Mouse (Mus musculus) T-helper 2 cell (primary cell): ENCODE measurements around the gene Atf4.

ENCODE experiments used
- in situ Hi-C: fragments of 300-600 bp; cut with MboI, MseI; formaldehyde crosslinking; loops from one replicate; pipeline ENCODE4 v1.15.1; 2025; ENCODE audit warnings: high pct_unique_total_duplicates

The Atf4 gene

DNA sequence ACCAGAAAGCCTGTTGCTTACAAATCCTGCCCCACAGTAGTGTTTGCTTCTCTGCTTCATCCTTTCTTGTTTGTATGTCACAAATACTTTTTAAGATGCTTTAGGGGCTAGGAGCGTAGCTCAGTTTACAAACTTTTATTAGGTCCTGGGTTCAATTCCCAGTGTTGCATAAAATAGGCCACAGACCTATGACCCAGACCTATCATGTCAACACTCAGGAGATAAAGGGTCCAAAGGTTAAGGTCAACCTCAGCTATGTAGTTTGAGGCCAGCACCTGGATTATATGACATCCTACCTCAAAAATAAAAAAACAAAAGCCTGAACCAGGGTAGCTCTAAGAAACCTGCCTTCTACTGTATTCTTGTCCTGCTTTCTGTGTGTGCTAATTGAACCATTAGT lies 6.4 kb upstream of the Atf4 start:
- in situ Hi-C loops, result loop anchor here (10.0 kb wide), 1 partner anchor 714 kb away; no protein-coding TSS in a partner anchor

DNA sequence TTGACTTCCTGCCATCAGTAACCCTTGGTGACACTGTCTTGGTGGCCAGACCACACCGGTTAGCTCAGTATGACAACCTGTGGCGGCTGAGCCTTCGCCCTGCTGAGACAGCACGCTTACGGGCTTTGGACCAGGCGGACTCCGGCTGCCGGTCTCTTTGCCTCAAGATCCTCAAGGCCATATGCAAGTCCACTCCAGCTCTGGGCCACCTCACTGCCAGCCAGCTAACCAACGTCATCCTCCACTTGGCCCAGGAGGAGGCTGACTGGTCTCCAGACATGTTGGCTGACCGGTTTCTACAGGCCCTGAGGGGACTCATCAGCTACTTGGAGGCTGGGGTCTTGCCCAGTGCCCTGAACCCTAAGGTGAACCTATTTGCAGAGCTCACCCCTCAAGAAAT lies 5.3 kb upstream of the Atf4 start:
- in situ Hi-C loops, result loop anchor here (10.0 kb wide), 2 partner anchors 715 to 1605 kb away; partner anchors contain the start of gene Tob2

DNA sequence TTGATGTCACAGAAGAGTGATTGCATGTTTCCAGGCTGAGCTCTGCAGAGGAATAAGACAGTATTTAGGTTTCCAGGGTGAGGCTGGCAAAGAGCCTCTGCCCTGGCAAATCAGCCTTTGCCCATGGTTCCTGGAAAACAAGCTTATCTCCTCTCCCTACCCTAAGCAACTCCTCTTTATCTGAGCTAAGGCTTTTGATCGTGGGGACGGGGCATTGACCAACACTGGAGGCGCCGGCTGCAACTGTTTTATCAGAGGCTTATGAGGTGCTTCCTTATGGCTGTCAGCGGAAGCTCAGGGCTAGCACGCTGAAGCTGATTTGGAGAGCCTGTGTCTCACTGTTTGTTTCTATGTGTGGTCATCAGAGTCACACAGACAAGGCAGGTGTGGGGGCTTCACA lies 4.4 kb upstream of the Atf4 start:
- in situ Hi-C loops, result loop anchor here (10.0 kb wide), 1 partner anchor 1604 kb away; the partner anchor contains the start of gene Tob2

DNA sequence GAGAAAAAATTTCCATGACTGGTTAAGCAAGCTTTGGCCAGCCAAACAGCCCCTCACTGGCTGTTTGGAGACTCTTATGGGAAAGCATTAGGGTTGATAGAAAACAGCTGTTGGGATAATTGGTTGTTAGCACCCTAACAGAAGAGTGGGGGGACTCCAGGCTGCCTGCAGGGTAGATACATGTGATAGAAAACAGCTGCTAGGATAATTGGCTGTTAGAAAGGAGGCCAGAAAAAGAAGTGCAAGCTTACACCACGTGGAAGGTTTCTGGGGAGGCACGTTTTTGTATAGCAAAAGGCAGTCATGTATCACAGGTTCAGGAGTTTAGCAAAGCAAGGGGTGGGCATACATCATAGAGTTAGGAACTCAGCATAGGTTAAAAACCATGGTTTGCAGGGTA lies 1.5 kb upstream of the Atf4 start:
- in situ Hi-C loops, result loop anchor here (10.0 kb wide), 1 partner anchor 1601 kb away; the partner anchor contains the start of gene Tob2

DNA sequence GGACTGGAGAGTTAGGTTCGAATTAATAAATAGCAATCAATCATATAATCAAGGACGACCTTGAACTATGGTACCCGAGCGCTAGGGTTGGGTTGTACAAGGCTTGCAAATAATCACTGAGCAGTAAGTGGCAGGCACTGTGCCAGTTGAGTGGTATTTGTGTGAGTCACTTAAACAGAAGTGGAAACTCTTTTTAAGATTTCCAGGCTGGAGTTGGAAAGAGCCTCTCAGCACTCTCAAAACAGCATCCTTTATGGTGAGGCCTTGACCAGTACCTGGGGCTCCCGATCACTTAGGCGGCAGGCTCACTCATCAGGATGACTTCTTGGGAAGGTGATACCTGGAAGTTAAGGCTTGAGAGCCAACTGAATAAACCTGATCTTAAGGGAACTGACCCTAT lies 777 bp upstream of the Atf4 start:
- in situ Hi-C loops, result loop anchor here (10.0 kb wide), 1 partner anchor 1601 kb away; the partner anchor contains the start of gene Tob2

DNA sequence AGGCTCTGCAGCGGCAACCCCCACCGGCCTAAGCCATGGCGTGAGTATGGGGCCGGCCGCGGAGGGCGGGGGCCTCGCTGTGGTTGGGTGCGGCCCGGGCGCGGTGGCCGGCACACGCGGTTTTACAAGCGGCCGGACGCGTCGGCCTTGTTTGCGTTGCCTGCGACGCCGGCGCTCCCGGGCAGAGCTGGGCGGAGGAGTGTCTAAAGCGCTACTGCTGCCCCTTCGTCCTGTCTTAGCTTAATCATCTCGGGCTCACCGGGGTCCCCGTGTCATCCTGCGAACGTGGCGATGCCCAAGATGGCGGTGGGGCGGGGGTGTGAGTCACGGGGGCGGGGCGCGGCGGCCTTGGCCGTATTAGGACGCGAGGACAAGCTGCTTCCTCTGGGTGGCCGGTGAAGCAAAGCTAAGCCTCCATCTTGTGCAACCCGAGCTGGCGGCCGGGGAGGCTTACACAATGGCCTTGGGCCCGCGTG lies 700 bp downstream of the Atf4 start:
- in situ Hi-C loops, result loop anchor here (10.0 kb wide), 1 partner anchor 1599 kb away; the partner anchor contains the start of gene Tob2

DNA sequence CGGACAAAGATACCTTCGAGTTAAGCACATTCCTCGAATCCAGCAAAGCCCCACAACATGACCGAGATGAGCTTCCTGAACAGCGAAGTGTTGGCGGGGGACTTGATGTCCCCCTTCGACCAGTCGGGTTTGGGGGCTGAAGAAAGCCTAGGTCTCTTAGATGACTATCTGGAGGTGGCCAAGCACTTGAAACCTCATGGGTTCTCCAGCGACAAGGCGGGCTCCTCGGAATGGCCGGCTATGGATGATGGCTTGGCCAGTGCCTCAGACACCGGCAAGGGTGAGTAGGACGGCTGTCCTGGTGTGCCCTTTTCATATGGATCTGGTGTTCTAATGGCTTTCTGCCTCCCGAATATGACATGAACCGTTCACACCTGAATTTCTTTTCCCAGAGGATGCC lies 1.3 kb downstream of the Atf4 start:
- in situ Hi-C loops, result loop anchor here (10.0 kb wide), 1 partner anchor 1599 kb away; the partner anchor contains the start of gene Tob2

DNA sequence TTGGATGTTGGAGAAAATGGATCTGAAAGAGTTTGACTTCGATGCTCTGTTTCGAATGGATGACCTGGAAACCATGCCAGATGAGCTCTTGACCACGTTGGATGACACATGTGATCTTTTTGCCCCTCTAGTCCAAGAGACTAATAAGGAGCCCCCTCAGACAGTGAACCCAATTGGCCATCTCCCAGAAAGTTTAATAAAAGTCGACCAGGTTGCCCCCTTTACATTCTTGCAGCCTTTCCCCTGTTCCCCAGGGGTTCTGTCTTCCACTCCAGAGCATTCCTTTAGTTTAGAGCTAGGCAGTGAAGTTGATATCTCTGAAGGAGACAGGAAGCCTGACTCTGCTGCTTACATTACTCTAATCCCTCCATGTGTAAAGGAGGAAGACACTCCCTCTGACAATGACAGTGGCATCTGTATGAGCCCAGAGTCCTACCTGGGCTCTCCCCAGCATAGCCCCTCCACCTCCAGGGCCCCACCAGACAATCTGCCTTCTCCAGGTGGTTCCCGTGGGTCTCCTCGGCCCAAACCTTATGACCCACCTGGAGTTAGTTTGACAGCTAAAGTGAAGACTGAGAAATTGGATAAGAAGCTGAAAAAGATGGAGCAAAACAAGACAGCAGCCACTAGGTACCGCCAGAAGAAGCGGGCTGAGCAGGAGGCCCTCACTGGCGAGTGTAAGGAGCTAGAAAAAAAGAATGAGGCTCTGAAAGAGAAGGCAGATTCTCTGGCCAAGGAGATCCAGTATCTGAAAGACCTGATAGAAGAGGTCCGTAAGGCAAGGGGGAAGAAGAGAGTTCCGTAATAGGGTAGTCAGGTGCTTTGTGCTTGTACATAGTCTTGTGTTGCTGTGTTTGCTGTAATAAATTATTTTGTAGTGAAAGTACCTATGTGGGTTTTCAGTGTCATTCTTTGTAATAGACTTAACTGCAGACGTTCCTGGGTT lies 1.9 kb downstream of the Atf4 start:
- in situ Hi-C loops, result loop anchor here (10.0 kb wide), 1 partner anchor 1598 kb away; the partner anchor contains the start of gene Tob2

DNA sequence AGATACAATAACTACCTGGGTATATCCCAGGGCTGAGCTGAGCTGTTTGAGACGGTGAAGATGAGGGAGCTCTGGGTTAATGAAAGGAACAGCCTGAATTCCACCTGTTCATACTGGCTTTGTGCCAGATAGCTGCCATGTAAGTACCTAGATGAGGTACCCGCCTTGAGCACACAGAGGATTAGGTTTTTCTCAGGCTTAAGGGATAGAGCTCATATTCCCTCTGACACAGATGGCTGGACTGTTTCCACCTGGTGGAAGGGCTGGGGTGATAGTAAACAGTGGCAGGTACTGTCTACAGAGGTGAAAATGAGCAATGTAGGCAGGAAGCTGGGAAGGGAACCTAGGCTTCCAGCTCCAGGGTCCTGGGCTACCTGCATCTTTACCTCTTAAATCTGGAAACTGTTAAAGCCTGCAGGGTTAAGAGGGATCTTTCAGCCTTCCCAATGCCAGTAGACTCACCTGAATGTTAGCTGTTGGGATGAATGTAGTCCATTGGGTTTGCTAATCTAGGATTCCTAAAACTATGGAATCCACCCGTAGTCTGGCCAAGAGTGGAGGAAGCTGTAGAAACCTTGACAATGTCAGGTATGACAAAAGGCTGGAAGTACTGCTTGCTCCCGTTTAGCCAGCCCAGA lies 2.7 kb downstream of the Atf4 start:
- in situ Hi-C loops, result loop anchor here (10.0 kb wide), 1 partner anchor 1597 kb away; the partner anchor contains the start of gene Tob2

DNA sequence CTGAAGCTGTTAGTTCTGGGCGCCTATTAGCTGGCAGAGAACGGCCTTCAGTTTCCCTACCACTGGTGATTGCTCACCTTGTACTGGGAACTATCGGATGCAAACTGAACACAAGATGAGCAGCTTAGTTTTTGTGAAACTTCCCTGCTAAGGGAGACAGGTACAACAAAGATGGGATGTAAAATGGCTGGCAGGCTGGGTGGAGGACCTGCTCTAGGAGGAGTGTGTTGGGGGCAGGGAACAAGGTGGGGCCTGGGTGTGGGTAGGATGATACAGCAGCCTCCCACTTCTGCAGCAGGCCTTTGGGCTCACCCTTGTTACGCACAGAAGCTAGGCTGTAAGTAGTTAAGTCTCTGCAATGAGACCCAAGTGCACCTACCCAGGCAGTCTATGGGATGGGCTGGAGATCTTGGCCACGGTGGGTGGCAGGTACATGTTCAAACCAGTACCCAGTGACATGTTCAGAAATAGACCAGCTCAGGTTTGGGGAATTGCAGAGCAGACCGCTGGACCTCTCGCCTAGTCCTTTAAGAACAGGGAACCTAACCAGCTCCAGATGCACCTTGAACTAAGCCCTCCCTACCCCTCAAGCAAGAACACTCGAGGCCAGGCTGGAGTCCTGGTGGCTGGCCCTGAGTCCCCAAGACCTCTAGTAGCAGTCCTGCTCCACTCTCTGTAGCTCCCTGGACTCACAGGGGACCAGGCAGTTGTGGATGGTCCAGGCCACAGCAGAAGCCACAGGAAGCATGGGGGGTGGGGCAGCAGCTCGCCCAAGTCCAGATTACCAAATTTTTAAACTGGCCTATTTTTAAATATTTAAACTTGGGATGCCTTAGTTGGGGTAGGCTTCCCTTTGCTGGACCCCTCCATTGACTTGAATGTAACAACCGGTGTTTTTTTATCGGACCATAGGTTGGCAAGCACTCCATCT lies 3.5 kb downstream of the Atf4 start:
- in situ Hi-C loops, result loop anchor here (10.0 kb wide), 1 partner anchor 1596 kb away; the partner anchor contains the start of gene Tob2

DNA sequence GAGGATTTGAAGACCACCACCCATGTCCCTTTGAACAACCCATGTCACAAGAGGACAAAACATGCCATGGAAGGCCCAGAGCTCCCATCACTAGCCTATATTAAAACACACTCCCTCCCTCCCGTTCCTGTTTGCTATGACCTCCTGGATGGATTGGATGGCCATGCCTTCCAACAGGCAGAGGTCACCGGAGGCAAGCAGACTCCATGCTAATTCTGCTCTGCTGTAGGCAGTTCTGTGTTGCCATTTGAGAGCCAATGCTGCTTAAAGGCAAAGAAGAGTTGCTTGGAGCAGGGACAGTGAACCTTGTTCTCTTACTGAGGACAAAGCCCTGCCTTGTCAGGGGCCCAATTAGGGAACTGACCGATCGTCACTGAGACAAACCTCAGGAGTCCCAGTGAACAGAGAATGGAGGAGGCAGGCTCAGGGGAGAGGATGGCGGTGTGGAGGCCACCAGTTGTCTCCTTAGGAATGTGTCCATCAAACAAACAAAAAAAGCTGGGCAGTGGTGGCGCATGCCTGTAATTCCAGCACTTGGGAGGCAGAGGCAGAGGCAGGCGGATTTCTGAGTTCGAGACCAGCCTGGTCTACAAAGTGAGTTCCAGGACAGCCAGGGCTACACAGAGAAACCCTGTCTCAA lies 4.5 kb downstream of the Atf4 start:
- in situ Hi-C loops, result loop anchor here (10.0 kb wide), 1 partner anchor 1595 kb away; the partner anchor contains the start of gene Tob2

DNA sequence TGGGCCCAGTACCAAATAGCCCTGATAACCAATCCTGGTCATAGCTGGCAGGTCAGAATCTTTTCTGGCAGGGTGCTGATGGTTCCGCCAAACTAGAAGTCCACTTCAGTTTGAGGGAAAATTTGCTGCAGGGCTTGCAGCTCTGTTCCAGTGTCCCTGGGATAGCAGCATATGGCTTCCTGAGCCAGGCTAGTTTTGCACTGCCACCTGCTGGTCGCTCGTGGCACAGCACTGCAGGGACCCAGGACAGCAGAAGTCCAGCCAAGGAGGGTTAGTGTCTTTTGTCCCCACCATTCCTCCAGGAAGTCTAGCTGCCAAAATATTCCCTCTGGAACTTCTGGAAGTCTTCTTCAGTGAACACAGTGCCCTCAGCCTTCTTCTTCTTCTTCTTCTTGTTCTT lies 5.7 kb downstream of the Atf4 start:
- in situ Hi-C loops, result no loop called here

DNA sequence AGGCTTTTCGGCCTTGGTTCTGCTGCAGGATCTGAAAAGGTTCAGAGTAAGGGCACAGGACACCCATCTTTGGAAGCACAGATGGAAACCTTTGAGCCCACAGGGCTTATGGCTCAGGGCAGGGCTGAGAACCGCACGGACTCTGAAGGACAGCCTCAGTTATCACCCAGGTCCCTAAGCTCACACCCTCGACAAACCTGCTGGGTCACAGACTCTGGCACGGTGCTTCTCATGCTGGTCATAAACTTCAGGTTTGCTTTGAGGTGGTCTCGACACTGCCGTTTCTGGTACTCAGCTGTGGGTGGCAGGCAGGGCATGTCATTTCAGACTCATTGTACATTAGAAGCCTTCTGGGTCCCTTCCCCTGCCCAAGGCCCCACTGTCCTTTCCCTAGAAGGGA lies 6.1 kb downstream of the Atf4 start:
- in situ Hi-C loops, result no loop called here

DNA sequence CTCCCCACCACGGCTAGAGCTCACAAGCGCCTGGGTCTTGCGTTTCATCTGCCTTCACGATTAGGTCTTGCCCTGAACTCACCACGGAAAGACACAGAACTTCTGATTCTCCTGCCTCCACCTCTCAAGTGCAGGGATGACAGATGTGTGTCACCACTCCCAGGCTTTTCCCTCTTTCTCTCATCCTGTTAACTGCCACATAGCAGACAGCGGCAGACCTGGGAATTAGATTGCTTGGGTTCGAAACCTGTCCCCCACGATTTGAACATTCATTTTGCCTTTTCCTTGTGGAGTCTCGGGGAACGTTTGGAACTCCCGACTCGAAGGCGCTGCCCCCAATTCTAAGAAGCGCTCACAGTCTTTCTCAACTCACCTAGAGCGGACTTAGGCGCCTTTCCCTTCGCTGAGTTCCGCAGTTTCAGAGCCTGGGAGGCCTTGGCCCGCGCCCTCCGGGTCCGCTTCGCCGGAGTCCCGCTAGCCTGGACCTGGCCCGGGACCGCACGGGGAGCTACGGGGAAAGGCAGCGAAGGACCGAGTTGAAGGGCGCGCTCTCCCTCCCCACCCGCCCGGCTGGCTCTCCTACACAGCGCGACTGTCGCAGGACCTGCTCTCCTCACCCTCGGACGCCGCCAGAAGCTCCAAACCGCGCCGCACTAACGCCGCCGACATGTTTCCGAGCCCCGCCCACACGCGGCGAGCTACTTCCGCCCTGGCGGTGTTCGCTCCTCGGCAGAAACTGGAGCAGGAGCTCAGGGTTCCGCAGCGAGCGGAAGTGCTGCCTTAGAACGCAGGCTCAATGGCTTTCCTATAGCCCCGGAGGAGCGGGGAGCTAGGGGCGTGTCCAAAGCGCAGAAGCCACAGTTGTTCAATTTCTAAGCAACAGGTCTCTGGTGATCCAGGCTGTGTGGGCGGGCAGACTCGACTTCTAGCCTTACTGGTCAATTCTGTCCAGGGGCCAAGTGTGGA lies 8.9 kb downstream of the Atf4 start, which contains the start of gene Rps19bp1:
Gene Rps19bp1 (minus strand): TSS at position 706 of the 966 bp plus-strand sequence.
- in situ Hi-C loops, result no loop called here

DNA sequence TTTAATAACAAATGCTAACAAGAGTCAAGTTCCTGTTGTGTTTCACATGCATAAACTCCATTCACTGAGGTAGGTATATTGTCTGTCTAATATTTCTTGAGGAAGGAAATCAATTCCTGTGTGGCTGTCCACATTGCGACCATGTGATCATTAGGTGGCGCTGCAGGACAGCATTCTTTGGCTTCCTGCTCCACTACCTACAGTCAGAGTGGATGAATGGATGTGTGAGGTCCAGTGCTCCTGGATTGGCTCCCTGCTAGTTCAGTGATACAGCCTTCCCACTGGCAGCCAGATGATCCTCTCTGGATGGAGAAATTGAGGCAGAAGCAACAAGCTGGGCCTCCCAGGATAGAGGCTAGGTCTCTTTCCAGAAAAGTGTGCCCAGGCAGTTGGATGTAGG lies 11.3 kb downstream of the Atf4 start:
- in situ Hi-C loops, result no loop called here

DNA sequence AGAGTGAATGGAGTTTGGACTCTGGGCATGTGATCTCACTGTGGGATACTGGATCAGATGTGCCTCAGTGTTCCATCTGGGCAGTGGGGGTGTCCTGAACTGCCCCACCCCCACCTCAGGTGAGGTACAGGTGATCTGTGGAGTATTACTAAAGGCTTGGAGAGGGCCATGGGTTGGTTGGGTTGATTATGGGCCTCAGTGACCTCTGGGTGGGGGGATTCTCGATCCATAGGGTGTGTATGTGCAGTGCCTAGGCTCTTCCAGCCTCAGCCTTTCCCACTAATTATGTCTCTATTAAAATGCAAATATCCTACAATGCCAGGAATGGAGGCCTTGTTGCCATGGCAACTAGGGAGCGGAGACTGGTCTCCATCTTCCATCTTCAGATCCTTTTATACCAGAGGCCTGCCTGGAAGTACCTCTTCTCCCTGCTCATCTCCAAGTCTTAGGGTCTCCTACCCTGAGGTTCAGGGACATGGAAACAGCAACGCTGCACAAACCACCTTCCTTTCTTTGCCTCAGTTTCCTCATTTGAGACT lies 16.9 kb downstream of the Atf4 start:
- in situ Hi-C loops, result no loop called here

DNA sequence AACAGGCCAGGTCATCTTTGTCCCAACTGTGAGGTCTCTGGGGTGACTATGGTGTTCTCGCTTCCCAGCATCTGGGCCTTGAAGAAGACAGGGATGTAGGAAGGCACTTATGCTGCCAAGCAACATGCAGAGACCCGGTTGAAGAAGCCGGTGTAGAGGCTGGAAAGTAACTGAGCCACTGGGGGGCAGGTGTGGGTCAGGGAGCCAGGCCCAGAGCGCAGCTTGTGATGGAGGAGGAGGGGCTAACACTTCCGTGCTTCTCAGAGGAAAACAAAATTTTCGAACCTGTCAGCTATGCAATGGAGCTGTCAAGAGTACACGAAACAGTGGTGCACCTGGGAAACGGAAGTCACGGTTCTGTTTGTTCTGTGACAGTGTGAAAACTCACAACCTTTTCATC lies 22.1 kb downstream of the Atf4 start:
- in situ Hi-C loops, result no loop called here

DNA sequence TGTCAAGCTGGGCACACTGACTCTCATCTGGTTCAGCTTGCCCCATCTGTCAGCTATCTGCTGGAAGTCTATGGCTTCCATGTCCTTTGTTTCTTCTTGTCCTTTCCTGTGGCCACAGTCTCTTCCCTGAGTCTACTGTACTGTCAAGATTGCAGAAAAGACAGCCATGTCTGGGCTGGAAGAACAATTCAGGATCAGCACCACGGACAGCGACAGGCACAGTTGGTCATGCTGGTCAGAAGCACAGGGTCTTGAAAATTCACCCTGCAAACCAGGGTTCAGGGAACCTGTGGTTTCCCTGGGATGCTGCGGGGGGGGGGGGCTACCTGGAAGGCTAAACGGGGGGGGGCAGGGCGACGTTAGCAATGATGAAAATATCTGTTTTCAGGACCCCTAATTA lies 22.6 kb downstream of the Atf4 start:
- in situ Hi-C loops, result no loop called here
